In genomic region chr5:30925217-30925616, GRCm38 (mm10) we compare ENCODE assay signal across 20 mouse cellular contexts. TPM values are rescaled to one million over a fixed set of nuclear protein-coding genes. Genes with fewer than 3 reads are reported as not detected.
A peak's percentile ranks its signal among the peaks of the same experiment; 100 is the strongest.
DNase-seq lines count a peak whose midpoint lies in the region; ATAC-seq and TF ChIP-seq lines count a peak whose summit lies in the region.
"Had no signal": no experiment of that assay in that cellular context is flagged by ENCODE, and none has a peak within 500 bp of the region (broad histone marks: within the 10 kb centered on the region; RNA-seq: fewer than 3 reads in every experiment).

No protein-coding gene starts in this region.

- 0 out of 2 replicates have a peak, but pooled peaks cover 12% of the 10 kb centered on the region for H3K27me3 ChIP-seq in heart, embryonic 12.5 days (replicated peaks)
- no peaks in the 10 kb centered on the region for H3K27me3 ChIP-seq in lung, postnatal 0 days (replicated peaks; ENCODE audit: insufficient read depth, low read length)
- H3K27me3 ChIP-seq: heart, embryonic 15.5 days; neural tube, embryonic 15.5 days had no signal

- no peak overlapping the region for H3K9ac ChIP-seq in heart, embryonic 12.5 days
- no peak overlapping the region for H3K9ac ChIP-seq in lung, postnatal 0 days (replicated peaks; ENCODE audit: low read depth)
- H3K9ac ChIP-seq: heart, embryonic 15.5 days; hindbrain, embryonic 14.5 days; lung, embryonic 14.5 days; midbrain, embryonic 12.5 days; neural tube, embryonic 15.5 days had no signal

- 87% methylated on average over 5 of the region's 5 CpGs for WGBS in heart, embryonic 12.5 days
- WGBS in lung, postnatal 0 days = 76% methylated on average over 5 of the region's 5 CpGs

- DNase-seq in heart, adult 11 months = peak; percentile 86
- DNase-seq in lung, adult 18-20 months = peak; percentile 45 to 58
- DNase-seq in lung, postnatal 10 days = no peak
- peak; percentile 50 for DNase-seq in lung, postnatal 0 days (ENCODE audit: low spot score)
- no peak for DNase-seq in layer of hippocampus, adult 9-10 months (ENCODE audit: low spot score)
- DNase-seq: adrenal gland, postnatal 14 days; cerebellum, adult 2 months; gastrocnemius, postnatal 36 days; heart, postnatal 36 days; lung, embryonic 14.5 days had no signal

- ATAC-seq in heart, embryonic 12.5 days (ENCODE audit: insufficient number of reproducible peaks, low FRiP score) = no peak
- peak; percentile 11; the same call in 1 of the 2 replicates for ATAC-seq in lung, postnatal 0 days
- ATAC-seq in megakaryocyte, adult 5-6 weeks (ENCODE audit: poor library complexity, severe bottlenecking) = no peak
- ATAC-seq: CD4-positive, CD25-positive, alpha-beta regulatory T cell, adult 4 months; inflammation-experienced regulatory T-cells, adult 6 months had no signal

- H3K9me3 ChIP-seq in heart, embryonic 12.5 days (replicated peaks) = no peaks in the 10 kb centered on the region
- no peaks in the 10 kb centered on the region for H3K9me3 ChIP-seq in lung, postnatal 0 days (ENCODE audit: low read length)
- H3K9me3 ChIP-seq: forebrain, embryonic 10.5 days; heart, embryonic 15.5 days; midbrain, embryonic 12.5 days; neural tube, embryonic 15.5 days had no signal

- peaks cover 8% of the 10 kb centered on the region for H3K36me3 ChIP-seq in heart, embryonic 12.5 days
- H3K36me3 ChIP-seq in lung, postnatal 0 days (ENCODE audit: insufficient read depth, low read length) = no peaks in the 10 kb centered on the region
- H3K36me3 ChIP-seq: heart, embryonic 15.5 days; midbrain, embryonic 12.5 days; neural tube, embryonic 15.5 days had no signal

- TF ChIP-seq CTCF in lung, postnatal 0 days (IDR thresholded peaks at IDR 0.05) = no peak

- H3K4me1 ChIP-seq in heart, embryonic 12.5 days (replicated peaks) = peaks cover 29% of the 10 kb centered on the region
- H3K4me1 ChIP-seq in lung, postnatal 0 days (ENCODE audit: insufficient read depth, low read depth, low read length) = peaks cover 6% of the 10 kb centered on the region

- no peak overlapping the region for H3K4me3 ChIP-seq in heart, embryonic 12.5 days
- H3K4me3 ChIP-seq in lung, postnatal 0 days (ENCODE audit: low read depth, low read length) = no peak overlapping the region
- H3K4me3 ChIP-seq: forebrain, embryonic 10.5 days; heart, embryonic 15.5 days; midbrain, embryonic 12.5 days; neural tube, embryonic 15.5 days had no signal

- no peak overlapping the region for H3K4me2 ChIP-seq in heart, embryonic 12.5 days
- H3K4me2 ChIP-seq in lung, postnatal 0 days (replicated peaks; ENCODE audit: low read depth, low read length) = no peak overlapping the region
- H3K4me2 ChIP-seq: heart, embryonic 15.5 days; hindbrain, embryonic 14.5 days; liver, embryonic 11.5 days; lung, embryonic 14.5 days; midbrain, embryonic 12.5 days; neural tube, embryonic 15.5 days had no signal

- H3K27ac ChIP-seq in heart, embryonic 12.5 days (ENCODE audit: poor library complexity, severe bottlenecking) = no peak overlapping the region
- H3K27ac ChIP-seq in lung, postnatal 0 days (ENCODE audit: low read length) = no peak overlapping the region
- H3K27ac ChIP-seq: forebrain, embryonic 10.5 days; heart, embryonic 15.5 days; hindbrain, embryonic 14.5 days; midbrain, embryonic 12.5 days; neural tube, embryonic 15.5 days had no signal

- TF ChIP-seq EP300 in lung, postnatal 0 days (IDR thresholded peaks at IDR 0.05) = no peak

RNA-seq across cellular contexts. Expression of gene Khk, which starts 4.0 kb away (rescaled TPM):
- polyA plus RNA-seq in heart, embryonic 12.5 days (2016; fragmentation: Nextera tagmentation; extraction: Ambion mirVana) = 6.5 and 8.1 TPM in 2 replicates
- polyA plus RNA-seq in lung, postnatal 0 days (2015; fragmentation: Nextera tagmentation; extraction: Ambion mirVana) = 43.6 and 48.7 TPM in 2 replicates
- 92.3 and 93.8 TPM in 2 replicates for total RNA-seq in megakaryocyte, adult 5-6 weeks (2015)
- 52.7 and 70.7 TPM in 2 replicates for total RNA-seq in megakaryocyte, adult 5-6 weeks (2017)

RNA-seq across cellular contexts. Expression of gene Emilin1, which starts 12.0 kb away (rescaled TPM):
- 179 and 187 TPM in 2 replicates for polyA plus RNA-seq in heart, embryonic 12.5 days (2016; fragmentation: Nextera tagmentation; extraction: Ambion mirVana)
- polyA plus RNA-seq in lung, postnatal 0 days (2015; fragmentation: Nextera tagmentation; extraction: Ambion mirVana) = 121 and 135 TPM in 2 replicates
- 20.2 and 20.3 TPM in 2 replicates for total RNA-seq in megakaryocyte, adult 5-6 weeks (2015)
- 25.5 and 35.5 TPM in 2 replicates for total RNA-seq in megakaryocyte, adult 5-6 weeks (2017)

RNA-seq across cellular contexts. Expression of gene Ost4, which starts 17.6 kb away (rescaled TPM):
- 386 and 388 TPM in 2 replicates for polyA plus RNA-seq in heart, embryonic 12.5 days (2016; fragmentation: Nextera tagmentation; extraction: Ambion mirVana)
- polyA plus RNA-seq in lung, postnatal 0 days (2015; fragmentation: Nextera tagmentation; extraction: Ambion mirVana) = 340 and 365 TPM in 2 replicates
- total RNA-seq in megakaryocyte, adult 5-6 weeks (2015) = 342 and 413 TPM in 2 replicates
- total RNA-seq in megakaryocyte, adult 5-6 weeks (2017) = 286 and 294 TPM in 2 replicates

RNA-seq across cellular contexts. Expression of gene Cgref1, which starts 20.2 kb away (rescaled TPM):
- 4.9 and 5.2 TPM in 2 replicates for polyA plus RNA-seq in heart, embryonic 12.5 days (2016; fragmentation: Nextera tagmentation; extraction: Ambion mirVana)
- 1.8 and 2.3 TPM in 2 replicates for polyA plus RNA-seq in lung, postnatal 0 days (2015; fragmentation: Nextera tagmentation; extraction: Ambion mirVana)
- not detected in 2 replicates for total RNA-seq in megakaryocyte, adult 5-6 weeks (2015)
- total RNA-seq in megakaryocyte, adult 5-6 weeks (2017) = not detected in 2 replicates
- polyA plus RNA-seq: inflammation-experienced regulatory T-cells, adult 6 months had no signal

RNA-seq across cellular contexts. Expression of gene Preb, which starts 34.9 kb away (rescaled TPM):
- polyA plus RNA-seq in heart, embryonic 12.5 days (2016; fragmentation: Nextera tagmentation; extraction: Ambion mirVana) = 86.0 and 89.0 TPM in 2 replicates
- polyA plus RNA-seq in lung, postnatal 0 days (2015; fragmentation: Nextera tagmentation; extraction: Ambion mirVana) = 76.5 and 79.7 TPM in 2 replicates
- total RNA-seq in megakaryocyte, adult 5-6 weeks (2015) = 66.3 and 72.1 TPM in 2 replicates
- 45.8 and 57.3 TPM in 2 replicates for total RNA-seq in megakaryocyte, adult 5-6 weeks (2017)

Comparison
In these comparisons a context has a peak if more than half of its experiments do, and no peak if none do; other contexts are left out.
1. DNase-seq: peak in heart, adult 11 months (single experiment), lung, adult 18-20 months (2 of 2) and lung, postnatal 0 days (single experiment); none in lung, postnatal 10 days (single experiment) and layer of hippocampus, adult 9-10 months (single experiment).